Mouse (Mus musculus): ENCODE measurements around the gene Gm2663. TPM values are rescaled to one million over a fixed set of nuclear protein-coding genes. Genes with fewer than 3 reads are reported as not detected.

Gene Gm2663
- total RNA-seq, 2 experiments from 2014 or later: not detected

Other genes starting within 250 kb of the Gm2663 start
- not detected for gene Moxd2, start 112.0 kb downstream of the Gm2663 start, total RNA-seq (2021)
- not detected for gene Prss58, start 99.1 kb downstream of the Gm2663 start, total RNA-seq (2021)
- gene 1700074P13Rik, start 58.9 kb downstream of the Gm2663 start, total RNA-seq (2021): not detected
- gene Gm4744, start 47.6 kb downstream of the Gm2663 start, total RNA-seq (2021): not detected
- not detected for gene 1810009J06Rik, start 34.7 kb downstream of the Gm2663 start, total RNA-seq (2021)
- not detected for gene 2210010C04Rik, start 36.0 kb upstream of the Gm2663 start, total RNA-seq (2021)